Mouse (Mus musculus): Measurements from ENCODE around the gene Exosc7. TPM values are rescaled to one million over a fixed set of nuclear protein-coding genes. Genes with fewer than 3 reads are reported as not detected.

Gene Exosc7
- polyA plus RNA-seq, 1 experiment, result 18.3 TPM

DNA sequence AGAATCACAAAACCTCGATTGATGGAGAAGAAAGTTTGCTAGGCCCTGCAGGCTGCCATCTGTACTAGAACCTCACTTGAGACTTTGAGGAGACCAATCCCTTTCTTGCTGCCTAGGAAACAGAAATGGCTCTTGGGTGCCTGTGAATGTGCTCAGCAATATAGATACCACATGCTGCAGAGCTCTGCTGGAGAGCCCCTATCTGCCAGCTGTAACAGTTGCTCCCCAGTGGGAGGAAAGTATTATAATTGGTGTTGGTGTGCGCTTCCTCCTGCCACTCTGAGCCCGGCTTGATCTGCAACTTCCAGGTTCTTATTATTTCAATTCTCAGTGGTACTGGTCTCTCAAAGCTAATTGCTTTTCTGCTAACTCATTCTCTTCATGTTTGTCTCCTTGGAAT lies 10.0 kb downstream of the Exosc7 start:
- no peaks in the 10 kb centered on the region for H3K4me1 ChIP-seq (ENCODE audit: control insufficient read depth, insufficient read depth, insufficient read length, low read length)
- H3K27ac ChIP-seq (replicated peaks; ENCODE audit: low read depth, low read length), result no peak overlapping the region
- H3K4me3 ChIP-seq (ENCODE audit: insufficient read depth, low read depth, low read length), result no peak overlapping the region

DNA sequence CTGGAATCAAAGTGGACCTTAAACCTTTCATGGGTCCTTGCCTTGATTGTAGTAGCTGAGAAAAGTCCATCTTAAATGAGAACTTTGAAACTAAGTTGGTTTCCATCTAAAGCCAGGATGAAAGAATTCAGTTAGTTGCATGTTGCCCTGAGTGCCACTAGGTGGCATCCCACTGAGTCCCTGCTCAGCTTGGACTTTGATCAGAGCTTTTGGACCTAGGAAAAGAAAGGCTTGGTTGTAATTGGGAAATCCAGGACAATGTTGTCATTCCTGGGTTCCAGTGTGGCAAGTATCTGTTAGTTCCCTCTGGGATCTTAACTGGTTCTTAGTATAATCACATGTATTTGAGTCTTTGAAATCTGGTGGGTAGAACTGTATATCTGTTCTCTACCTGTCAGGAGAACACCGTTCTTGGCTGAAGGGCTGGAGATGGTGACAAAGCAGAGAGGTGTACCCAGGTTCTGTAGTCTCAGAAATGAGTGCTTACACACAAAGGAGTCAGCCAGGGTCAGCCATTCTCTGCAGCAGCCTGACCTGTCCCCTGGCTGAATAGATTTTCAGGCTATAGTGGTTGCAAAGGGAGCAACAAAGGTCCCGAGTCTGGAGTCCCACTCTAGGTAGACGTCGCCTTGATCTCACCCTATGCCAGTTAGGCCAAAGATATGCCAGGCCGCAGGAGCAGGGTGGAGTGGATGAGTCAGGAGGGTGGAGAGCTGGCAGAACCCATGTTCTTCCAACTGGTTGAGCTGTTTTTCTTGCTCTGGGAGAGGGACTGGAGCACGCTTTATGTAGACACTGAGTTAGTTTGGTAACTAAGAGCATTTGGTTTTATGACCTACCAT lies 10.8 kb downstream of the Exosc7 start:
- H3K4me1 ChIP-seq (ENCODE audit: control insufficient read depth, insufficient read depth, insufficient read length, low read length), result no peaks in the 10 kb centered on the region
- no peak overlapping the region for H3K27ac ChIP-seq (replicated peaks; ENCODE audit: low read depth, low read length)
- H3K4me3 ChIP-seq (ENCODE audit: insufficient read depth, low read depth, low read length), result no peak overlapping the region

DNA sequence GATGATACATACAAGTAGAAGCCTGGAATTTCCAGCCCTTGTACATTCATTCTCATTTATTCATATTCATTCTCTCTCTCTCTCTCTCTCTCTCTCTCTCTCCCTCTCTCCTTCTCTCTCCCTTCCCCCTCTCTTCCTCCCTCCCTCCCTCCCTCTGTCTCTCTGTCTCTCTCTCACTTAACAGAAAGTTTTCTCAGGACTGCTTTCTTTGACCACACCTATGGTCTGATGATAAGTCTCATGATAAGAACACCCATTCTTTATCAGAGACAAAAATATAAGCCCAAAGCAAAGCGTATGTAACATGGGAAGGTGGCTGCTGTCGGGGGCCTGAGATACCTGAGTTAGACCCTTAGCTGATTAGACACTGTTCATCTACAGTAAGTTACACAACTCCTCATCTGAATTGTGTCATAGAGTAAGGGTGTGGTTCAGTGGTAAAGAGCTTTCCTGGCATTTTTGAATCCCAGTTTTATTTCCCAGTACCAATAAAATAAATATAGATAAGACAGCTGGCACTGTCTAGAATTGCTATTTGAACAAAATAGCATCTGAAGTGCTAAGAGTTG lies 11.5 kb downstream of the Exosc7 start:
- H3K4me3 ChIP-seq (ENCODE audit: insufficient read depth, low read depth, low read length), result no peak overlapping the region
- no peak overlapping the region for H3K27ac ChIP-seq (replicated peaks; ENCODE audit: low read depth, low read length)
- no peaks in the 10 kb centered on the region for H3K4me1 ChIP-seq (ENCODE audit: control insufficient read depth, insufficient read depth, insufficient read length, low read length)

DNA sequence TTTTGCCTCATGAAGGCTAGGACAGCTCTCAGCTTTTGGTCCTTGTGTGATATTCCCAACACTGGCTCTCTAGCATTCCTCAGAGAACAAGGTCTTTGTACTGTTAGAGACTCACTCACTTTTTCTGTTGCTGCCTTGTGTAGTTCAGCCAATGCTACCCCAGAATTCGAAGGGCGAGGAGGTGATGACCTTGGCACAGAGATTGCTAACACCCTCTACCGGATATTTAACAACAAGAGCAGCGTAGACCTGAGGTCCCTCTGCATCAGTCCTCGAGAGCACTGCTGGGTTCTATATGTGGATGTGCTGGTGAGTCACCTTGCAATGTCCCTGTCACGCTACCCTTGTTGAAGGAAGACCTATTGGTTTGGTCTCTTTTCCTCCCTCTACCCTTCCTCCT lies 14.6 kb downstream of the Exosc7 start:
- Histone ChIP-seq H3K27ac (replicated peaks; ENCODE audit: low read depth, low read length) (no peak overlapping the region), H3K4me3 (ENCODE audit: insufficient read depth, low read depth, low read length) (no peak overlapping the region), H3K4me1 (ENCODE audit: control insufficient read depth, insufficient read depth, insufficient read length, low read length) (no peaks in the 10 kb centered on the region)

DNA sequence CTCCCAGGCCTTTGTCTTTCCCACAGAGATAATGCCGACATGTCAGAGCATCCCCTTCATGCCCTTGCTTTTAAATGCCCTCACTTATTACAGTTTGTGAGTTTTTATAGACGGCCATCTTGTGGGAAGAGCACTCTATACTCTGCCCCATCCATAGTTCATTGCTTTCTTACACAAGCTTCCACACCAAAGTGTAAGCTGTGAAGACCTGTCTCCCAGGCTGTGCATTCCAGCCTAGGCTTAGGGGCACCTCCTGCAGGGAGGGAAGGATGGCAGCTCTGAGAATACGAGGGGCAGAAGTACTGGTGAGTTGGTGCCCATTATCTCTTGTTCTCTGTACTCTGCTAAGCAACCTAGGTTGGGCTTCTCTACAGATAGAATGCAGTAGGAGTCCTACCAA lies 20.0 kb downstream of the Exosc7 start:
- Histone ChIP-seq H3K4me1 (ENCODE audit: control insufficient read depth, insufficient read depth, insufficient read length, low read length) (peaks cover 11% of the 10 kb centered on the region), H3K4me3 (ENCODE audit: insufficient read depth, low read depth, low read length) (no peak overlapping the region), H3K27ac (replicated peaks; ENCODE audit: low read depth, low read length) (no peak overlapping the region)

DNA sequence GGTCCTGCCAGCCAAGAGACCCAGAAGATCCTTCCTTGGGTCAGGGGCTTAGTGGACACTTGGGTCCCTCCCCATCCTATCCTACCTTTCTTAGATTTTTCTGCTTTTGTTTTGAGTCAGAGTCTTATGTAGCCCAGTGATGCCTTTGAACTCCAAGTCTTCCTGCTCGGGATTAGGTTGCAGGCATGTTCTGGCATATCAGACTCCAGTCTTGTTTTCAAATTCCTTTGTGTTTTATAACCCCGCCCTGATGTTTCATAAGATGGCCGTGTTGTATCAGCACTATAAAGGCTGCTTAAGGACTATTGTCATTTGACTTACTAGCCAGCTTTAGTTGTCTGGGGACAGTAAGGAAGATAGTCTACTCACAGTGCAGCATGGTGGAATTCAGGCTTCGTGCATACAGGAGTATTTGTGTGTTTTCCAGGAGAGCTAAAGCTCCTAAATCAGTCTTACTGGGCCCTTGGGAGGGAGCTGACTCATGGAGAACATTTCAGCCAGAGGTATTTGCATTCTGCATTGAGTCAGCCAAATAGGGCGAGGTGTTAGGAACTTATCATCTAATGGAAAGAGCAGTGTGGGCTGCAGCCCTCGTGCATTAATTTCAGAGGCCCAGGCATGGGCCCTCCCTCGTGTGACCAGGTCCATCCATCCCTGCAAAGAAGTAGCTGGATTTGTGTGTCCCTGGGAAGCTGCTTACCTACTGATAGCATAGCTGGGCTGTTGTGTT lies 24.1 kb downstream of the Exosc7 start:
- Histone ChIP-seq H3K27ac (replicated peaks; ENCODE audit: low read depth, low read length) (peak overlapping the region; percentile 52), H3K4me3 (ENCODE audit: insufficient read depth, low read depth, low read length) (no peak overlapping the region), H3K4me1 (ENCODE audit: control insufficient read depth, insufficient read depth, insufficient read length, low read length) (peaks cover 24% of the 10 kb centered on the region)

DNA sequence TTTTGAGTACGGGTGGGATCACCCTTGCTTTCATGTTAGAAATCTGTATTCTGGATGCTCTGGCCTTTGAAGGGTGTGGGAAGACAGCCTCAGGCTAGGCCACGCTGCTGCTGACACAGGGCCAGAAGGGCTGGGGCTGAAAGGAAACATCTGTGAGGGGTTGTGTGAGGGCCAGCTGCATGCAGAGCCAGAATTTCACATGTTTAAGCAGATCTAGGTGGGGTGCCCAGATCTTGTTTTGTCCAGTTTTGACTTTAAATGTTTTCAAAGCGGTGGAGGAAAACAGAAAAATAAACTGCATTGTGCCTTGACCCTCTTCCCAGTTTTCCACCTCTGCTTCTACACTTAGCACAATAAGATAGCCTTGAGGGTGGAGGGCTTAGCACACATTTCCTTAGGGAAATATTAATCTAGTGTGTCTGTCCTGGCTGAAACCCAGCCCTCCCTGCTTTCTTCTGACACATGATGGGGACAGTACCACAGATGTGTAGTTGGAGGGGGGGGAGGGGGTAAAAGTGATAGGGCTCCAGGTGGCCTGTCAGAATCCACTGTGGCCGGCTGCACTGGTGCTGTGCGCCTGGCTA lies 26.0 kb downstream of the Exosc7 start:
- peak overlapping the region; percentile 58 for H3K27ac ChIP-seq (replicated peaks; ENCODE audit: low read depth, low read length)
- H3K4me1 ChIP-seq (ENCODE audit: control insufficient read depth, insufficient read depth, insufficient read length, low read length), result peaks cover 24% of the 10 kb centered on the region
- H3K4me3 ChIP-seq (ENCODE audit: insufficient read depth, low read depth, low read length), result no peak overlapping the region

DNA sequence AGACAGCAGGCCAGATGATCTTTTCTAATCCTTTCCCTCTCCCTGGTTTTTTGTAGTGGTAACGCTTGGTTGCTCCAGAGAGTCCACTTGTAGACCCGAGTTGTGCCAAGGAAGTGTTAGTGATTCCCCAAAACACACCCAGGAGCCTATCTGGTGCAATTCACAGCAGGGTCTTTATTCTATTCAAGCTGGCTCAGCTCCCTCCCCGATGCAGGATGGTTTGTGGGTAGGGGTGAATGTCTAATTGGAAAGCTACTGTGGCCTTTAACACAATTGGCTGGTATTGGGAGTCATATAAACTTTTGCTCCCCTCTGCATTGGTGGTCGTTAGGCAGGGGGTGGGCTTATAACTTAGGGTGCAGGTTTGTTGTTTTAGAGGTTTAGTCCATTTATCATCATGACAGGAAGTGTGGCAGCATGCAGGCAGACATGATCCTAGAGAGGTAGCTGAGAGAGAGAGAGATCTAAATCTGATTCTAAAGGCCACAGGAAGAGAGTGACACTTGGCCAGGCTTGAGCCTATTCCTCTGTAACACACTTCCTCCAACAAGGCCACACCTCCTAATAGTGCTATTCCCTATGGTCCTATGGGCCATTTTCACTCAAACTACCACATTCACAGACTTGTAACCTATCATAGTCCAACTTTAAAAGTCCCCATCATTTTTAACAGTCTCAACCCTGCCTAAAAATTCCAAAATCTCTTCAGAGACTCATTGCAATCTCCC lies 27.0 kb downstream of the Exosc7 start:
- Histone ChIP-seq H3K27ac (replicated peaks; ENCODE audit: low read depth, low read length) (peak overlapping the region; percentile 10), H3K4me3 (ENCODE audit: insufficient read depth, low read depth, low read length) (no peak overlapping the region), H3K4me1 (ENCODE audit: control insufficient read depth, insufficient read depth, insufficient read length, low read length) (peaks cover 24% of the 10 kb centered on the region)

DNA sequence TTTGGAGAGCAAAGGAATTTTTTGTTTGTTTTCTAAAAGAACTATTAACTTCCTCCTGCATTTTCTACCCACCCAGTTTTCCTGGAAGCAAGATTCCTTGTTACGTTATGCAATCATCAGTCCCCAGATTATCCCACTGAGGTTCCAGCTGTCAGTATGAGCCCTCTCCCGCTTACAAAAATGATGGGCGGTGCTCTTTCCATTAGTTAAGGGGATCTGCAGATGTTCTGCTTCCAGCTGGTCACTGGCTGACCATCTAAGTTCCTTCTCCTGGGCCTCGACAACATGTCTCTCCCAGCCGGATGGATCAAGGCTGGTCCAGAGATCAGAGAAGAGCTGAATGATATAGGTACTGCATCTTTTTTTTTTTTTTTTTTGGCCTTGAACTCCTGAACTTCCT lies 35.4 kb downstream of the Exosc7 start:
- no peak overlapping the region for H3K4me3 ChIP-seq (ENCODE audit: insufficient read depth, low read depth, low read length)
- H3K27ac ChIP-seq (replicated peaks; ENCODE audit: low read depth, low read length), result peak overlapping the region; percentile 79; the same call in 1 of the 2 replicates
- H3K4me1 ChIP-seq (ENCODE audit: control insufficient read depth, insufficient read depth, insufficient read length, low read length), result no peaks in the 10 kb centered on the region; the same call in 1 of the 2 replicates

DNA sequence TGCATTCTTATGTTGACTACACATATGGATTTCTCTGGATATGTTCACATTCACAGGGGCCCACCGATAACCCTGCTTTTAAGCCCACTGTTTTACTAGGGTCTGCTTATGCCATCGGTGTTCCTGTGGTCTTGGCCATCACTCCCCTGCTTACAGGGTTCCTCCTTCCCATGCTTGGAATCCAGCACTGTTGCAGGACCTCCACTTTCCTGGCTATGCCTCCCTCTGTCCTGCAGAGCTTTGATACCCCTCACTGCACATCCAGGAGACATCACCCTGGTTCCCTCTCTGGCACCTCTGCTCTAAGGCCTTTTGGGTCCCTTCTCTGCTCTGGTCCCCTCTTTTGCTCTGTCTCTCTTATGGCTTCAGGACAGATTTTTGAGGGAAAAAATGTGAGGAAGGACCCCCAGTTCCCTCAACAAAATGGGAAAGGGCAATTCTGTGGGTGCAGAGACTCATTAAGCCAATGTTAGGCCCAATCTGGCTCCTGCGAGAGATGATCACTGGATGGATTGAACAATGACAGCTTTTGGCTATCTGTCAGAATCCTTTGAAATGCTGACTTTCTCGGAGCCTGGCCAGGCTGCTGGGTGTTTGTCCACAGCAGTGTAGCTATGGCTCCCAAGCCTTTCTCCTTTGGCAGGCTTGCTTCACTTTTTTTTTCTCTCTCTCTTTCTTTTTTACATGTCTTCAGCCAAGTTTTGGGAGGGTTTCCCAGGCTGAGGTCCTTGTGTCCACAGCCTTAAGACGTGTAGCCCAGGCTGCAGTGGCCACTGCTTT lies 37.4 kb downstream of the Exosc7 start, which contains the start of gene Clec3b:
TSS of gene Clec3b (plus strand) at position 706 of the 780 bp plus-strand sequence.
- Histone ChIP-seq H3K4me1 (ENCODE audit: control insufficient read depth, insufficient read depth, insufficient read length, low read length) (peaks cover 5% of the 10 kb centered on the region; the same call in 1 of the 2 replicates), H3K4me3 (ENCODE audit: insufficient read depth, low read depth, low read length) (peak within 1 kb of the TSS; percentile 8), H3K27ac (replicated peaks; ENCODE audit: low read depth, low read length) (peak within 1 kb of the TSS; percentile 49)

DNA sequence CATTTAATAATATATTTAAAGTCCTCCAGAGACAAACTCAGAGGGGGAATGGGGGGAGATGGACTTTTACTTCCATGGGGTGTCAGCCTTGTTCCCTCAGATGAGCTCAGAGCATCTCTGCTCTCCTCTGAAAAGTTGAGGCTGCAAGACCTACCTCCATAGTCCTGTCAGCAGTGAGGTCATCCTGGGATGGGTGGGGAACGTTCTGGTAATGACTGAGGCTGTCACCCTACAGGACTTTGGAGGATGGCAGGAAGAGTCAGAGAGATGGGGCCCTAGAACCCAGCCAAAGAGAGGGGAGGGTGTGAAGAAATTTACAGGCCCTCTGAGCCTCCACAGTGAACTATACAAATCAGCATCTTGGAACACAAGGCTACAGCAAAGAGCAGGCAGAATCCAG lies 38.5 kb downstream of the Exosc7 start:
- Histone ChIP-seq H3K4me3 (ENCODE audit: insufficient read depth, low read depth, low read length) (peak overlapping the region; percentile 8), H3K4me1 (ENCODE audit: control insufficient read depth, insufficient read depth, insufficient read length, low read length) (peaks cover 6% of the 10 kb centered on the region; the same call in 1 of the 2 replicates), H3K27ac (replicated peaks; ENCODE audit: low read depth, low read length) (peak overlapping the region; percentile 49)

DNA sequence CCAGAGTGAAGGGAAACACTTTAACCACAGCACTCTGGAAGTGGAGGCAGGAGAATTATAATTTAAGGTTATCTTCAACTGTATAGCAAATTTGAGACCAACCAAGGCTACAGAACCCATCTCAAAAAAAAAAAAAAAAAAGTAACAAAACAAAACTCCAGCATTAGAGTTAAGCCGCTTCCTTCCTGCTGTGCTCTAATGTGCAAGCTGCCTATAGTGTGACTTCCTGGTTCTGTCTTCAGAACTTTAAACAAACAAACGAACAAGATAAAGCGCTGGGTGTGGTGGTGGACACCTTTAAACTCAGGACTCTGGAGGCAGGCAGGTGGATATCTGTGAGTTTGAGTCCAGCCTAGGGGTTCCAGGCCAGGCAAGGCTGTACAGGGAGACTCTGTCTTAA lies 39.0 kb downstream of the Exosc7 start:
- peaks cover 7% of the 10 kb centered on the region; the same call in 1 of the 2 replicates for H3K4me1 ChIP-seq (ENCODE audit: control insufficient read depth, insufficient read depth, insufficient read length, low read length)
- peak overlapping the region; percentile 58 for H3K27ac ChIP-seq (replicated peaks; ENCODE audit: low read depth, low read length)
- H3K4me3 ChIP-seq (ENCODE audit: insufficient read depth, low read depth, low read length), result peak overlapping the region; percentile 38

DNA sequence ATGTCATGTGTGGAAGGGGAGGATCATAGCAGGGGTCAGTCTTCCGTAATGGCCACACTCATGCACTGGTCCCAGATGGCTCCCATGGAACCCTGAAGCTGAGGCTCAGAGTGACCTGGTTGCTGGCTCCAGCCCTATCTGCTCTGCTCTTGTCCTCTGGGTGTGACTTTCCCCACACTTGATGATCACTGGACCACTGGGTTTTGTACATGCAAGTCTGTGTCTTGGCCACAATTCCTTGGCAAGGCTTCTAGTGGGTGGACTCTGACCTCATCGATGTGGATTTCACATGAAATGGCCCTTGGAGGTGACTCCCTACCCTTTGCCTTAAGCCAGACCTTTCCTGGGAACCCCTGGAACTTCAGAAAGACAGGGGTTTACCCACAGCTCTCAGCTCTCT lies 40.1 kb downstream of the Exosc7 start:
- Histone ChIP-seq H3K4me3 (ENCODE audit: insufficient read depth, low read depth, low read length) (no peak overlapping the region), H3K27ac (replicated peaks; ENCODE audit: low read depth, low read length) (no peak overlapping the region), H3K4me1 (ENCODE audit: control insufficient read depth, insufficient read depth, insufficient read length, low read length) (peaks cover 10% of the 10 kb centered on the region; the same call in 1 of the 2 replicates)

DNA sequence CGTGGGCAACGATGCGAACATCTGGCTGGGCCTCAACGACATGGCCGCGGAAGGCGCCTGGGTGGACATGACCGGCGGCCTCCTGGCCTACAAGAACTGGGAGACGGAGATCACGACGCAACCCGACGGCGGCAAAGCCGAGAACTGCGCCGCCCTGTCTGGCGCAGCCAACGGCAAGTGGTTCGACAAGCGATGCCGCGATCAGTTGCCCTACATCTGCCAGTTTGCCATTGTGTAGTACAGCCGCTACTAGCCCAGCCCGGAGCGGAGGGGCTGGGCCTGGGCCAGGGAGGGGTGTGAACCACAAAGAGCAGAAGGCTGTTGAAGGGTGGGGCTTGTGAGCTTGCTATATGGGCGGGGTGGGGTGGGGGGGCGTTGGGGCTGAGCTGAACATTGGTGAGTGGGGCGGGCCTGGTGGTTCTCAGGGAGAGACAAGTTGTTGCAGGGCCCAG lies 43.9 kb downstream of the Exosc7 start:
- H3K4me1 ChIP-seq (ENCODE audit: control insufficient read depth, insufficient read depth, insufficient read length, low read length), result peaks cover 10% of the 10 kb centered on the region; the same call in 1 of the 2 replicates
- H3K27ac ChIP-seq (replicated peaks; ENCODE audit: low read depth, low read length), result no peak overlapping the region
- H3K4me3 ChIP-seq (ENCODE audit: insufficient read depth, low read depth, low read length), result no peak overlapping the region
